Comparison of ENCODE assay signal across 9 mouse cellular contexts in genomic region chr13:34725800-34726476, GRCm38 (mm10). TPM values are rescaled to one million over a fixed set of nuclear protein-coding genes. Genes with fewer than 3 reads are reported as not detected.
DNase-seq lines count a peak whose midpoint lies in the region; ATAC-seq and TF ChIP-seq lines count a peak whose summit lies in the region.
"Had no signal": no experiment of that assay in that cellular context is flagged by ENCODE, and none has a peak within 500 bp of the region (broad histone marks: within the 10 kb centered on the region; RNA-seq: fewer than 3 reads in every experiment).

No protein-coding gene starts in this region.

- no peaks in the 10 kb centered on the region for H3K27me3 ChIP-seq in hindbrain, embryonic 13.5 days
- no peaks in the 10 kb centered on the region for H3K27me3 ChIP-seq in testis, adult 2 months (ENCODE audit: control insufficient read depth, insufficient read depth, low read length)

- H3K27ac ChIP-seq in hindbrain, embryonic 13.5 days = peak overlapping the region; percentile 55; the same call in 1 of the 2 replicates
- no peak overlapping the region; the same call in 1 of the 2 replicates for H3K27ac ChIP-seq in testis, adult 2 months (ENCODE audit: control insufficient read depth, insufficient read depth, low read depth, low read length)

- no peak for TF ChIP-seq CTCF in testis, adult 2 months (IDR thresholded peaks at IDR 0.05; ENCODE audit: control insufficient read depth, insufficient read depth, insufficient replicate concordance, low read depth, low read length)

- H3K4me2 ChIP-seq in hindbrain, embryonic 13.5 days = peak overlapping the region; percentile 37

- H3K9me3 ChIP-seq in hindbrain, embryonic 13.5 days = 0 out of 2 replicates have a peak, but pooled peaks cover 4% of the 10 kb centered on the region

- H3K36me3 ChIP-seq in hindbrain, embryonic 13.5 days = no peaks in the 10 kb centered on the region
- no peaks in the 10 kb centered on the region for H3K36me3 ChIP-seq in testis, adult 2 months (ENCODE audit: control insufficient read depth, insufficient read depth, low read length)

- H3K4me1 ChIP-seq in hindbrain, embryonic 13.5 days (replicated peaks) = peaks cover 22% of the 10 kb centered on the region
- no peaks in the 10 kb centered on the region; the same call in 1 of the 2 replicates for H3K4me1 ChIP-seq in testis, adult 2 months (ENCODE audit: control insufficient read depth, insufficient read depth, low read length)

- H3K4me3 ChIP-seq in hindbrain, embryonic 13.5 days = no peak overlapping the region
- H3K4me3 ChIP-seq in testis, adult 2 months (ENCODE audit: control insufficient read depth, low read depth, low read length) = peak overlapping the region; percentile 6; the same call in 1 of the 2 replicates

- peak; percentile 61; the same call in 1 of the 2 replicates for ATAC-seq in hindbrain, embryonic 13.5 days (ENCODE audit: low FRiP score)

- peak overlapping the region; percentile 35; the same call in 1 of the 2 replicates for H3K9ac ChIP-seq in hindbrain, embryonic 13.5 days

- DNase-seq in adrenal gland, adult 2 months = peak; percentile 82
- DNase-seq in cerebellum, adult 8-10 months = peak; percentile 41
- peak; percentile 22 to 61 for DNase-seq in gastrocnemius, adult 8-10 months (ENCODE audit: low spot score in 2 of 2)
- DNase-seq in left cerebral cortex, adult 11 months (ENCODE audit: low spot score) = peak; percentile 2
- peak; percentile 84 to 93 for DNase-seq in lung, postnatal 4 days
- no peak for DNase-seq in T-cell, adult 2 months (ENCODE audit: low spot score)

- WGBS in hindbrain, embryonic 13.5 days = 31% methylated on average over 9 of the region's 9 CpGs

- TF ChIP-seq POLR2A in testis, adult 2 months (IDR thresholded peaks at IDR 0.05; ENCODE audit: control insufficient read depth, low read depth, low read length) = no peak

RNA-seq across cellular contexts. Expression of gene Fam50b, which starts 8.7 kb away (rescaled TPM):
- total RNA-seq in adrenal gland, adult 2 months (2021) = not detected
- polyA plus RNA-seq in adrenal gland, adult 2 months (2012; rRNA removed) = not detected in 2 replicates
- total RNA-seq in gastrocnemius, adult 8-10 months (2022) = not detected
- polyA plus RNA-seq in hindbrain, embryonic 13.5 days (2015; fragmentation: Nextera tagmentation; extraction: Ambion mirVana) = not detected in 2 replicates
- 228 and 274 TPM in 2 replicates for polyA plus RNA-seq in testis, adult 2 months (2012; rRNA removed)
- total RNA-seq: neutrophil, adult 5-6 weeks had no signal

Comparison
In these comparisons a context has a peak if more than half of its experiments do, and no peak if none do; other contexts are left out.
1. RNA of gene Fam50b, which starts 8.7 kb away (polyA plus RNA-seq): 228 to 274 TPM in testis, adult 2 months; not detected in adrenal gland, adult 2 months and not detected in hindbrain, embryonic 13.5 days; every median in the first group is over 100 times any median in the second.